ENCODE assay signal across 9 mouse cellular contexts in the genomic region with DNA sequence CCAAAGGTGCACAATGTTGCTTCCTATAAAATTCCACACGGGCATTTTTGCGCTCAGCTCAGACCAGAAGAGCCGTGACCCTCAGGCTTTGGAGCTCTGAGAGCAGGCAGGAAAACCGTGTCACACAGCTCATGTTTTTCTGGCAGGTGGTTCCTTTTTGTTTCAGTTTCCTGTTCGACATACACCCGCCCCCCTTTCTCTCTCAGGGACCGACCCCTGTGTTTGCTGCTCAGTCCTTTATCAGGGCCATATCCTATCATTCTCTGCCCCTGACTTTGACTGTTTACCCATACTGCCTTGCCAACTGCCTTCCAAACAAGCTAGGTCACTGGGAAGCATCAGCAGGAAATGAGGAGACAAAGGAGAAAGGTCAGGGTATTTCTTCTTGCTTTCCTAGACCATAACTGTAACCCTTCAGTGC.
DNase-seq lines count a peak whose midpoint lies in the region; ATAC-seq lines count a peak whose summit lies in the region.
"Had no signal": no experiment of that assay in that cellular context is flagged by ENCODE, and none has a peak within 500 bp of the region (broad histone marks: within the 10 kb centered on the region; RNA-seq: fewer than 3 reads in every experiment).

No protein-coding gene starts in this region.

- H3K9ac ChIP-seq in heart, embryonic 15.5 days: no peak overlapping the region
- no peak overlapping the region for H3K9ac ChIP-seq in stomach, embryonic 16.5 days (ENCODE audit: low read length)

- H3K9me3 ChIP-seq in heart, embryonic 15.5 days (replicated peaks): no peaks in the 10 kb centered on the region
- H3K9me3 ChIP-seq in stomach, embryonic 16.5 days (replicated peaks; ENCODE audit: control insufficient read depth, low read length): no peaks in the 10 kb centered on the region

- DNase-seq in liver: peak; percentile 6
- DNase-seq in urinary bladder, adult 18-20 months (ENCODE audit: low spot score in 2 of 2): no peak
- no peak for DNase-seq in cerebellum, postnatal 14 days
- DNase-seq in gastrocnemius, postnatal 10 days: no peak

- 0 out of 2 replicates have a peak, but pooled peaks cover 4% of the 10 kb centered on the region for H3K4me1 ChIP-seq in brown adipose tissue, adult 24 weeks (ENCODE audit: control insufficient read depth, insufficient read depth, insufficient read length, low read length)
- H3K4me1 ChIP-seq in heart, embryonic 15.5 days (replicated peaks): no peaks in the 10 kb centered on the region
- H3K4me1 ChIP-seq in stomach, embryonic 16.5 days (ENCODE audit: control insufficient read depth, insufficient read depth, low read length): no peaks in the 10 kb centered on the region

- H3K36me3 ChIP-seq in heart, embryonic 15.5 days: no peaks in the 10 kb centered on the region
- no peaks in the 10 kb centered on the region for H3K36me3 ChIP-seq in stomach, embryonic 16.5 days (ENCODE audit: control insufficient read depth, insufficient read depth, low read length)

- H3K4me3 ChIP-seq in brown adipose tissue, adult 24 weeks (ENCODE audit: insufficient read depth, low read depth, low read length): no peak overlapping the region
- no peak overlapping the region for H3K4me3 ChIP-seq in heart, embryonic 15.5 days
- H3K4me3 ChIP-seq in stomach, embryonic 16.5 days (replicated peaks; ENCODE audit: low read length): no peak overlapping the region

- WGBS in heart, embryonic 15.5 days: 50% methylated on average over 7 of the region's 7 CpGs
- 35% methylated on average over 7 of the region's 7 CpGs for WGBS in stomach, embryonic 16.5 days

- peak overlapping the region; percentile 35; the same call in 1 of the 2 replicates for H3K27ac ChIP-seq in brown adipose tissue, adult 24 weeks (replicated peaks; ENCODE audit: low read depth, low read length)
- H3K27ac ChIP-seq in heart, embryonic 15.5 days: peak overlapping the region; percentile 61
- 0 out of 2 replicates have a peak overlapping the region, but pooled peaks have one; percentile 8 for H3K27ac ChIP-seq in stomach, embryonic 16.5 days (ENCODE audit: low read length)

- no peaks in the 10 kb centered on the region for H3K27me3 ChIP-seq in heart, embryonic 15.5 days
- H3K27me3 ChIP-seq in stomach, embryonic 16.5 days (ENCODE audit: control insufficient read depth, insufficient read depth, low read length): no peaks in the 10 kb centered on the region

- H3K4me2 ChIP-seq in heart, embryonic 15.5 days: no peak overlapping the region
- H3K4me2 ChIP-seq in stomach, embryonic 16.5 days (ENCODE audit: low read depth, low read length): no peak overlapping the region

- peak; percentile 86 for ATAC-seq in heart, embryonic 15.5 days (replicated peaks; ENCODE audit: insufficient number of reproducible peaks, insufficient read depth, low FRiP score, low read depth)
- no peak for ATAC-seq in stomach, embryonic 16.5 days (ENCODE audit: insufficient read depth, low FRiP score)
- ATAC-seq: hindbrain, embryonic 16.5 days; midbrain, embryonic 16.5 days had no signal

Comparison
In these comparisons a context has a peak if more than half of its experiments do, and no peak if none do; other contexts are left out.
1. H3K27ac ChIP-seq: peak in every context shown above with its lines; median percentile 61 in heart, embryonic 15.5 days; 35 in brown adipose tissue, adult 24 weeks; 8 in stomach, embryonic 16.5 days.